Mouse (Mus musculus): ENCODE data around the gene Acot7.

Acot7 gene

GRCm38 (mm10) chr4:152178916-152179705 lies 1.2 kb downstream of the Acot7 start:
- in situ Hi-C loops (cut with MboI, MseI), result loop anchor here (5.0 kb wide), 1 partner anchor 33 kb away; no protein-coding TSS in a partner anchor

GRCm38 (mm10) chr4:152179946-152180660 lies 2.2 kb downstream of the Acot7 start:
- in situ Hi-C loops (cut with MboI, MseI), result loop anchor here (5.0 kb wide), 1 partner anchor 32 kb away; no protein-coding TSS in a partner anchor

GRCm38 (mm10) chr4:152182205-152182604 lies 4.3 kb downstream of the Acot7 start:
- in situ Hi-C loops (cut with MboI, MseI), result no loop called here

GRCm38 (mm10) chr4:152184353-152185035 lies 6.6 kb downstream of the Acot7 start:
- in situ Hi-C loops (cut with MboI, MseI), result no loop called here

- in situ Hi-C loops (cut with MboI, MseI), result no loop called here
These were observed 7.2 kb downstream of the Acot7 start for GRCm38 (mm10) chr4:152185137-152185509.

GRCm38 (mm10) chr4:152185510-152186204 lies 7.7 kb downstream of the Acot7 start:
- in situ Hi-C loops (cut with MboI, MseI), result no loop called here

GRCm38 (mm10) chr4:152186205-152187082 lies 8.5 kb downstream of the Acot7 start:
- in situ Hi-C loops (cut with MboI, MseI), result no loop called here

GRCm38 (mm10) chr4:152187142-152187541 lies 9.2 kb downstream of the Acot7 start:
- in situ Hi-C loops (cut with MboI, MseI), result no loop called here

GRCm38 (mm10) chr4:152188651-152189050 lies 10.7 kb downstream of the Acot7 start:
- in situ Hi-C loops (cut with MboI, MseI), result no loop called here

GRCm38 (mm10) chr4:152189071-152189470 lies 11.1 kb downstream of the Acot7 start:
- in situ Hi-C loops (cut with MboI, MseI), result no loop called here

- in situ Hi-C loops (cut with MboI, MseI), result no loop called here
These were observed 11.8 kb downstream of the Acot7 start for GRCm38 (mm10) chr4:152189691-152190090.

- in situ Hi-C loops (cut with MboI, MseI), result no loop called here
These were observed 12.2 kb downstream of the Acot7 start for GRCm38 (mm10) chr4:152190096-152190653.

GRCm38 (mm10) chr4:152190701-152191100 lies 12.8 kb downstream of the Acot7 start:
- in situ Hi-C loops (cut with MboI, MseI), result no loop called here

GRCm38 (mm10) chr4:152192569-152192968 lies 14.6 kb downstream of the Acot7 start:
- in situ Hi-C loops (cut with MboI, MseI), result no loop called here

- in situ Hi-C loops (cut with MboI, MseI), result no loop called here
These were observed 16.7 kb downstream of the Acot7 start for GRCm38 (mm10) chr4:152194476-152195175.

GRCm38 (mm10) chr4:152196276-152196675 lies 18.3 kb downstream of the Acot7 start:
- in situ Hi-C loops (cut with MboI, MseI), result no loop called here

GRCm38 (mm10) chr4:152197545-152197944 lies 19.6 kb downstream of the Acot7 start:
- in situ Hi-C loops (cut with MboI, MseI), result no loop called here

- in situ Hi-C loops (cut with MboI, MseI), result no loop called here
These were observed 21.7 kb downstream of the Acot7 start for GRCm38 (mm10) chr4:152199617-152200016.

GRCm38 (mm10) chr4:152201492-152201891 lies 23.6 kb downstream of the Acot7 start:
- in situ Hi-C loops (cut with MboI, MseI), result no loop called here

GRCm38 (mm10) chr4:152202418-152202817 lies 24.5 kb downstream of the Acot7 start:
- in situ Hi-C loops (cut with MboI, MseI), result no loop called here

All from T-helper 1 cell (primary cell).